Mouse (Mus musculus) left cerebral cortex, postnatal 25 days (tissue): ENCODE measurements around the gene Mgat5. TPM values are rescaled to one million over a fixed set of nuclear protein-coding genes. Genes with fewer than 3 reads are reported as not detected.

Experiments used
- DNase-seq, 2 experiments: peaks; one replicate each; pipeline ENCODE4 v3.0.0; 2022; ENCODE audit warnings: low spot score in 2 of 2, mixed read lengths in 1 of 2
- intact Hi-C: fragments of 180-260 bp; cut with DNase I; formaldehyde crosslinking; loops from one replicate; pipeline ENCODE4 v1.15.1; 2025
- total RNA-seq, 2 experiments: library from RNA; stranded (reverse); gene quantifications; 2 replicates each; pipeline ENCODE4 v1.2.3; 2021

Gene Mgat5
- total RNA-seq, 2 experiments from 2014 or later: 79.9 to 80.9 TPM

DNA sequence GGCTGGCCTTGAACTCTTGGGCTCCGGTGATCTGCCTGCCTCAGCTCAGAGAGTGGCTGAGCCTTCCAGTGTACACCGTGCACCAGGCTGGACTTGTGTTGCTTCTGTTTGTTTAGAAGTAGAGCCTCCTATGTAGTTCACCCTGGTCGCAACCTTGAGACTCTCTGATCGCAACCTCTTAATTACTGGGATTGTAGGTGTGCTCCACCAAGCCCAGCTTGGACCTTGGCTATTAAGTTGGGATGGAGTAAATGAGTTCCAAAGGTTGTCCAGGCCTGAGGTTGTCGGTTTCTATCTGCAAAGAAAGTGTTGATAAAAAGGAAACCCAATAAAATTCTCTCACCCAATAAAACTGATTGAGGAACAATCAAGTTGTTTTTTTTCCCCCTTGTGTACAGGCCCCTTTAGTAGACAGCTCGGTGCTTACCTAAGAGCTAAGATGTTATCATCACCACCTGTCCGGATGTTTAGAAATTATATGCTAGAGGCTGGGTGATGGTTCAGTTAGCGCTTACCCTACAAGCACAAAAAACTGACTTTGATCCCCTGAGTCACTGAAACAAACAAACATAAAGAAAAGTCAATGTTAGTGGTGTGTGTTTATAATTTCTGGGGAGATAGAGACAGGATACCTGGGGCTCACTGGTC lies 9.9 kb downstream of the Mgat5 start:
- DNase-seq: no peak
- intact Hi-C loops: no loop called here

GRCm38 (mm10) chr1:127216979-127217378 lies 12.2 kb downstream of the Mgat5 start:
- DNase-seq: no peak
- intact Hi-C loops: no loop called here

- intact Hi-C loops: no loop called here
- no peak for DNase-seq
Measured at GRCm38 (mm10) chr1:127217665-127218064, 12.8 kb downstream of the Mgat5 start.

GRCm38 (mm10) chr1:127218182-127218581 lies 13.4 kb downstream of the Mgat5 start:
- DNase-seq: no peak
- intact Hi-C loops: no loop called here

- intact Hi-C loops: no loop called here
- DNase-seq: no peak
Measured at GRCm38 (mm10) chr1:127219161-127219560, 14.3 kb downstream of the Mgat5 start.

- intact Hi-C loops: no loop called here
- DNase-seq: no peak
Measured at GRCm38 (mm10) chr1:127219621-127220020, 14.8 kb downstream of the Mgat5 start.

DNA sequence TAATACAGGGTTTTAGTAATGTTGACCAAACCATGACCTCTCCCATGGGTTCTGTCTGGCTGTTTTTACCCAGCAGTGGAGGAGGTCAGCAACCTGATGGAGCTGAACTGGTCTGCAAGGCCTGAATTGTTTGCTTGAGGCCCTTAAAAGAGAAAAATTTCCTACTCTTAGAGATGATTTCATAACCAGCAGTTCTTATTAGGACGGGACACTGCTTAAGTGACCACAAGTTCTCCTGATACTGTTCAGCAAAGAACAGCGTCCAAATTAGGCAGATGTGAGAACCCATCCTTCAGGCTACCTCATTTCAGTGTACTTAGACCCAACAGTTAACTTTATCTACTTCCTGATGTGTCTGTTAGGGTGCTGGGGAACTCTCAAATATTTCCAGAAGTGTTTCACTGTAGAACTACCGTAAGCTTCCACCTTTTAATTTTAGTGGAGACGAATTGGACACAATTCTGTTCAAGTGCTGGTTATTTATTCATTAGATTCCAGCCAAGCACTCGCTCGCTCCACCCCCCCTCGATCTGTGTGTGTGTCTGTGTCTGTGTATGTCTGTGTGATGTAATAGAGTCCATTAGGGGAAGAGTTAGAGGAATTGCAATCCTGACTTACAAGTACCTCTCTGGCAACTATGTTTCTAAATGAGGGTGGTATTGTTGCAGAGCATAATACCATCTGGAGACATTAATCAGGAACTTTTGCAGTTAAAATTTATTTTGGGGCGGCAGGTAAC lies 17.4 kb downstream of the Mgat5 start:
- no peak for DNase-seq
- intact Hi-C loops: no loop called here

DNA sequence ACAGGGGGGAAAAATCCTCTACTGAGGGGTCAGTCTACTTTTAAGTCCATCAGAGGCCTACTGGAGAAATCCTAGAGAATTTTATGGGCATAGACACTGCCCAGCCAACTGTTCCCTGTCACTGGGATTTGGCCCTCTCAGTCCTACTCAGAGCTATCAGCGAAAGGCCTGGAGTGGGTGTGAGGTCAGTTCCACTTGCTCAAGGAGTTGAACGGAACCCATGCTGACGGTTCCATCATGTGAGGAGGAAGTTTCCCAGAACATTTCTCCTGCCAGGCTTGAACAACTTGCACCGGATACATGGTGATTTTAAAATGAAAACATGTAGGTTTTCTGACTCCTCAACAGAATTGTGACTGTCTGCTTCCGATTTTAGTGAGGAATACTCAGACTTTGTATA lies 20.2 kb downstream of the Mgat5 start:
- intact Hi-C loops: no loop called here
- DNase-seq: no peak

- DNase-seq: no peak
- intact Hi-C loops: no loop called here
Measured at GRCm38 (mm10) chr1:127229011-127229410, 24.2 kb downstream of the Mgat5 start.

- intact Hi-C loops: no loop called here
- no peak for DNase-seq
Measured at GRCm38 (mm10) chr1:127230468-127230867, 25.7 kb downstream of the Mgat5 start.

DNA sequence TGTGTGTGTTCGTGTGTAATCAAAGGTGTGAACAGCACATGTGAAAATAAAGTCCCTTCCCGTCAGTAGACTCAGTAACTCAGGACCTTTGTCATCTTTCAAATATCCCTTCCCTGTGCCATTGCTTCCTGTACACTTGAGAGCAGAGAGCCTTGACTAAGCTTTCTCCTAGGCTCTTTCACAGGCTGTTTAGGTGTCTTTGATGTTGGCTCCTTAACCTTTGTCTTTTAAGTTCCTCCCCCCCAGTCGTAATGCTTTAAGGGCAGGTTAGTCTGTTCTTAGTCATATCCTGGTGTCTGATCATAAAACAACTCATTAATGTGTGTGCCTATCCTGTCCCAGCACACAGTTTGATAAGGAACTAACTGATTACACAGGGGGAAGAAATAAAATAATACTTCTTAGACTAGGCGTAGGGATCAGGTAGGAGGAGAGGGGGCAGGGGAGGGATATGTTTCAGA lies 28.4 kb downstream of the Mgat5 start:
- DNase-seq: no peak
- intact Hi-C loops: no loop called here

- no peak for DNase-seq
- intact Hi-C loops: no loop called here
Measured at GRCm38 (mm10) chr1:127235157-127235556, 30.3 kb downstream of the Mgat5 start.

DNA sequence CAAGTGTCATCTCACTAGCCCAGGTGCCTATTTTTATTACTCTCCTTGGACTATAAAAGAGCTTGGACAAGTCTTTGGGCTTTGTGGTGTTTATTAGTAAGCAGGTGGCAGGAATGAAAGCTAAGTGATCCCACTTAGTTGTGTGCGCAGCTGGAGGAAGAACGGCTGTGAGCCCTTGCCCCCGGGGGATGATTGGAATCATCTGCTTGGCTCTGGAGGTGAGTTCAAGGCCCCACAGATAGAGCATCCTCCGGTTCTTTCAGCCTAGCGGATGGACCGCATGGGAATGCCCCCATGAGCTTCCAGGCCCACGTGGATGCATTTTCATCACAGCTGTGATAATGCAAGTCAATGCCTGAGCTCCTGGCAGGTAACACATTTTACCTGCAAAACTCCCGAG lies 31.6 kb downstream of the Mgat5 start:
- DNase-seq: no peak
- intact Hi-C loops: no loop called here

GRCm38 (mm10) chr1:127238871-127239314 lies 34.1 kb downstream of the Mgat5 start:
- no peak for DNase-seq
- intact Hi-C loops: no loop called here

DNA sequence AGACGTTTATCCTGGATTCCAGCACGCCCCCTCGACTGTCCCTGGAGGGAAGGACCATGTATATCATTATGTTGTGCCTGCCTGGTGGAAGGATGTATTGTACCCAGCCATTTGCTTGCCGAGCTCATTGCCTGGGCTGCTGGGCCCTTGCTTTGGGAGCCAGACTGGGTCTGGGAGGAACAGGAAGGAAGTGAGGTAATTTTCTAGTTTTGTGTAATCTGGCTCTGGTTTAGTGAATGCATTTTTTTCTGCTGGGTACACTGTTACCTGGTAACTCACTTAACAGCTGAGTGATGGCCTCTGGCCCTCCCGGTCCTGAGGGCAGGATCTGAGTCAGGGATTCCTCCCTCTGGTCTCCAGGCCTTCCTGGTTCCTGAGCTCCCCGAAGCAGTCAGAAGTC lies 35.1 kb downstream of the Mgat5 start:
- DNase-seq: peak in 1 of 2 experiments; percentile 29
- intact Hi-C loops: no loop called here

- intact Hi-C loops: no loop called here
- DNase-seq: no peak
Measured at GRCm38 (mm10) chr1:127242151-127242887, 37.5 kb downstream of the Mgat5 start.

DNA sequence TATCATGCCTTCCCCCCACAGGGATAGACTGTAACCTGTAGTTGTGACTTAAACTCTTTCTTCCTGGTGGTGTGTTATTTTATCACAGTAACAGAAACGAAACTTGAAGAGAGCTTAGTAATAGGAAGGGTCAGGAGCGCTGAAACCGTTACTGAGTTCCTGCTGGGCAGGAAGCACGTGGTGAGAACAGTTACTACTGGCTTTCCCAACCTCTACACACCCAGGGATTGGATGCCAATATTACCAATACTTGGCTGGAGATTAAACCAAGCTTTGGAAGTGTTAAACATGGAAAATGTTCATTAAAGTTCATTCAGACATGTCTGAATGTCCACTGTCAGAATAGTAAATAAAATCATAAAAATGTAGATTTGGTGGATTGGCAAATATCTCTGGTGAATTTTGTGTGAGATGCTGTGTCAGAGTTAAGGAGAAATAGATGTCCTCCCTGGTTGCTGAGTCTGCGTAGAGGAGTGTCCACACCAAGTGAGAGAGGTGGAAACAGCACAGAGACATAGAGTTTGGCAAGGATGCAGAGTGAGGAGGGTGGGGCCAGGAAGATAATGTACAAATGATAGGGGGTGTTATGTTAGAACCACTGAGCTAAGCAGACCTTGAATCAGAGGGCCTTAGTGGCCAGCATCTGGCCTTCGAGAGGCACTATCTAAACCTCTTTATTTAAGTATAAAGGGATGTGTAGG lies 38.2 kb downstream of the Mgat5 start:
- no peak for DNase-seq
- intact Hi-C loops: no loop called here

DNA sequence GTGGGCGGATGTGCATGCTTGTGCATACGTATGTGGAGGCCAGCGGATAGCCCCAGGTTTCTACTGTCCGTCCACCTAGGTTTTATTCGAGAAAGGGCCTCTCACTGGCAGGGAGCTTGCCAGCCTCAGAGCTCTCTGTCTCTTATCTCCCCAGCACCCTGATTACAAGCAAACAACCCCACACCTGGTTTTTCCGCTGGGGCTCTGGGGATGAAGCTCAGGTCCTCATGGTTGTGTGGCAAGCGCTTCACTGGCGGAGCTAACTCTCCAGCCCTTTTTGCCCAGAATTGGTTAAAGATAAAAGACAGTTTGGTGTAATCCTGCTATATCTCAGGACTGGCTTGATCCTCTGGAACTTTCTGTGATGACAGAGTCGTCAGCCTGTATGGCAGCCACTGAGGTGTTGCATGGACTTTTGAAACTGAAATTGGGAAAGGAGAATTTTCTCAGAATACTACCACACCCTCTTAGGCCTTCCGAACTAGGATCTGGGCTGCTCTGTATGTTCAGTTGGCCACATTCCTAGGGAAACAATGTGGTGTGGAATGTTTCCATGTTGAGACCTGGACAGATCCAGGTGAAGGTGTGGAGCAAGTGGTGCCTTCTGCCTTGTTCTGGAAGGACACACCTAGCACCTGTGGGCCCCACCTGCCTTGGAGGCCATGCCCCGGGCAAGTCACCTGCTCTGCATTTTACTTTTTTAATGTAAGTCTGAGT lies 39.4 kb downstream of the Mgat5 start:
- no peak for DNase-seq
- intact Hi-C loops: no loop called here

DNA sequence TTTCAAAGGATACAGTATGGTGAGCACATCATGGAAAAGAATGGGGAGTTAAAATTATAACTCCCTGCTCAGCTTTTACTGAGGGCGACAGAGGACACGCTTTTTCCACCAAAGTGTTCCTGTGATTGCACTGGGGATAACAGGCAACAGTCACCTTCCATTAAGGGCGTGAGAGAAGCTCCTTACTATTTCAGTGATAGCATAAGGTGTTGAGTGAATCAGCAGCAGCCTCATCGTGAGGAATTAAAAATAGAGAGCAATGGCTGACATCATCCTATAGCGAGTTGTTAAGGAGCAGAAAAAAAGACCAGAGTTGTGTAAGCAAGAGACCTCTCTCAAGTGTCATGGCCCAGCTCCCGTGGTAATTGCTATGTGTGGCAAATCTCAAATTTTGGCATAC lies 41.3 kb downstream of the Mgat5 start:
- DNase-seq: peak; percentile 47 to 86
- intact Hi-C loops: no loop called here
